Mouse (Mus musculus): Measurements from ENCODE around the gene Zar1l.

The Zar1l gene

DNA sequence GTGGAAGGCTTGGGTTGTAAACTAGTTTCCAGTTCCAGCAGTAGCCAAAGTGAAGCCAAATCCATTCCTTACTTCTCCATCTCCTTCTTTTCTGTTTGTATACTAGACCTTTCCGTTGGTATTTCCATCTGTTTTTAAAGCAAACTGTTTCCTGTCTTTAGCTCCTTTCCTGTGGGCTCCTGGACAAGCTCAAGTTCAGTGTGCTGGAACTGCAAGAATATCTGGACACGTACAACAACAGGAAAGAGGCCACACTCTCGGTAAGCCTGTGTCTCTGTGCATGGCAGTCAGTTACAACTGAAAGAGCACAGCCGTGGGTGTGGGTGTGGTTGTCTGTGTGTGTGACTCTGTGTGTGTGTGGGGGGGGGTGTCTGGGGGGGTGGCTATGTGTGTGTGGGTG is 39.4 kb downstream of the Zar1l start:
- no peak for DNase-seq

GRCm38 (mm10) chr5:150477364-150477763 is 40.6 kb downstream of the Zar1l start:
- no peak for DNase-seq

GRCm38 (mm10) chr5:150468431-150468830 is 49.5 kb downstream of the Zar1l start:
- no peak for DNase-seq

DNA sequence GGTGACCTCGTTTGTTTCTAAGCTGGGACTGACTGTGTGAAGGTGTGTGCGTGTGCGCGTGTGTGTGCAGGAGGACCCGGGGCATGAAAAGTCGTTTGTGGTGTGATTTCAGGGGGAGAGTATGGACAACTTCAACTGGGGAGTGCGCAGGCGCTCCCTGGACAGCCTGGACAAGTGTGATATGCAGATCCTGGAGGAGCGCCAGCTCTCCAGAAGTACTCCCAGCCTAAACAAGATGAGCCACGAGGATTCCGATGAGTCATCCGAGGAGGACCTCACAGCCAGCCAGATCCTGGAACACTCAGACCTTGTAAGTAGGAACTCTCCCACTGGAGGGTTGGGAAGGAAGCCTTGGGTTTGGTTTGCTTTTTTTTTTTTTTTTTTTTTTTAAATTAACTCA is 51.8 kb downstream of the Zar1l start:
- DNase-seq: peak; percentile 90

GRCm38 (mm10) chr5:150465218-150465617 is 52.7 kb downstream of the Zar1l start:
- DNase-seq: no peak

DNA sequence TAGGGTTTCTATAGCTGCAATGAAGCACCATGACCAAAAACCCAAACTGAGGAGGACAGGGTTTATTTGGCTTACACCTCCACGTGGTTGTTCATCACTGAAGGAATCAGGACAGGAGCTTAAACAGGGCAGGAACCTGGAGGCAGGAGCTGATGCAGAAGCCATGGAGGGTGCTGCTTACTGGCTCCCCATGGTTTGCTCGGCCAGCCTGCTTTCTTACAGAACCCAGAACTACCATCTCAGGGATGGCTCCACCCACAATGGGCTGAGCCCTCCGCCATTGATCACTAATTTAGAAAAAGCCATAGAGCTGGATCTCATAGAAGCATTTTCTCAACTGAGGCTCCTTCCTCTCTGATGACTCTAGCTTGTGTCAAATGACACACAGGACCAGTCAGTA is 53.2 kb downstream of the Zar1l start:
- no peak for DNase-seq

- DNase-seq: no peak
Observed at GRCm38 (mm10) chr5:150459801-150460200, 58.2 kb downstream of the Zar1l start.

GRCm38 (mm10) chr5:150457904-150458739 is 59.8 kb downstream of the Zar1l start:
- no peak for DNase-seq

- no peak for DNase-seq
Observed at GRCm38 (mm10) chr5:150457165-150457903, 60.6 kb downstream of the Zar1l start.
